Mouse (Mus musculus): Measurements from ENCODE around the gene Ccdc12. TPM values are rescaled to one million over a fixed set of nuclear protein-coding genes. Genes with fewer than 3 reads are reported as not detected.

Gene Ccdc12
- polyA plus RNA-seq (2012; rRNA removed): 82.1 and 85.3 TPM in 2 replicates

DNA sequence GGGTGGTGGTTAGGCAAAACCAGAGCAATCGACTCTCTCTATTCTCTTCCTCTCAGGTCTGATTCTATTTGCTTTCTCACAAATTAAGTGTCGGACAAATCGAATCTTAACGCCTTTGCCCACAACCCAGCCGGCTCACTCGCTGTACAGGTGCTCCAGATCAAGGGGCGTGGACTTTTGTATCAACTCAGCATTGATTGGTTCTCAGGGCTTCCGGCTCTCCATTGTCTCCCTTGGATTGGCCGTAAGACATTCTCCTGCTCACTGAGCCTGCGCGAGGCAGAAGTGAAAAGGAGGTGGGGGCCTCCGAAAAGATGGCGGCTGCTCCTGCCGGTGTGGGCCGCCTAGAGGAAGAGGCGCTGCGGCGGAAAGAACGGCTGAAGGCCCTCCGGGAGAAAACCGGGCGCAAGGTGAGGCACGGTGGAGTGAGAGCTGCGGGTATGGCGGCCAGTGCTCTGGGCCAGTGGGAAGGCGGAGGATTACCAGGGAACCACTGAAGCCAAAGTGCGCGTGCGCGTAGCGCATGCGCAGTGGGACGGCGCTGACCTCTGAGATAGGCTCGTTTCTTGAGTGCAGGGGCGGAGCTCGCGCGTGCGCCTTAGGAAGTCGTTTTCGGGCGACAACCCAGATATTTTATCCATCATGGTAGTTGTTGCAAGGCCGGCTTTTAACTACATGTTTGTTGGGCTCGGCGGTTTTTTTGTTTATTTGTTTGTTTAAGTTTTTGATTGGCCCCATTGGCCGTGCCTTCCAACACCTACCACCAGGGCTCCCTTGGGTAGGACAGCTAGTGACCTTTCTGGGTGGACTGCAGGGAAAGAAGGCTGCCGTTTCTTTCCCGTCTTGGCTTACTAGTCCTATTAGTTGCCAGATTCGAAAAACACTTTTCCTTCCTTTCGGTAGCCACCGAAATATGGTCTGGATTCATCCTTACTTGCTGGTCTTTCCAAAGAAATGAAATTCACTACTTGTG is at the start of gene Ccdc12:
TSS of gene Ccdc12 (plus strand) at position 255 of the 973 bp plus-strand sequence.

DNA sequence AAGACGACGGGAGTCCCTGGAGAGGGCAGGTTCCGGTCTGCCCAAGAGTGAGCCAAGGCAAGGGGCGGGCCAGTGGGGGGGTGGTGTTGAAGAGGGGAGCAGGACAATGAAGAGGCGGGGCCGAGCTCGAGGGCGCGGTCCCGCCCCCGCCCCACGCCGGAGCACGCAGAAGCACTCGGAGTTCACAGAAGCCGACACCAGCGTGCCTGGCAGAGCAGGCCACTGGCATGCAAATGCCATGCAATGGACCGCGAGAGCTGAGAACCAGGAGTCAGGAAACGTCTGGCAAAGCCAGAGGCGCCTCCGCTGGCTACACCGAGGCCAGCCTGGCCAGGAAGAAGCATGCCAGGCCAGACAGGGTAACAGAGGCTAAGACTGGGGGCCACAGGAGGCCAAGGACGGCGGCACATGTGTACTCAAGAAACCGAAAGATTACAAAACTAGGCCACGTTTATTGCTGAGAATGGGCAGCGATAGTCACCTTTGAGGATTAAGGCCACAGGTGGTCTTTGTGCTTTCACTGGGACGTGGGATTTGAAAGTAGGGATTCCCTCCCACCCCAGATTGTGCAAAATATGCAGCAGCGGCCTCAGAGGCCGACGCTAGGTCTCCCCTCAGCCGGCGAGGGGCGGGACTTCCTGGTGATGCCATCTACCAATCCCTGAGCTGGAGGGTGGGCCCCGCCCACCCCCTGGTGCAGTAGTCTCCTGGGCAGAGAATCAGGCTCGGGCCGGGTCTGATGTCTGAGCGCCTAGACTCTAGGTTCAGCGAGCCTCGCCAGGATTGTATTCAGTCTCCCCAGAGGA is 31.7 kb upstream of the Ccdc12 start, which contains the start of gene Nradd:
TSS of gene Nradd (minus strand) at position 92 of the 806 bp plus-strand sequence.

DNA sequence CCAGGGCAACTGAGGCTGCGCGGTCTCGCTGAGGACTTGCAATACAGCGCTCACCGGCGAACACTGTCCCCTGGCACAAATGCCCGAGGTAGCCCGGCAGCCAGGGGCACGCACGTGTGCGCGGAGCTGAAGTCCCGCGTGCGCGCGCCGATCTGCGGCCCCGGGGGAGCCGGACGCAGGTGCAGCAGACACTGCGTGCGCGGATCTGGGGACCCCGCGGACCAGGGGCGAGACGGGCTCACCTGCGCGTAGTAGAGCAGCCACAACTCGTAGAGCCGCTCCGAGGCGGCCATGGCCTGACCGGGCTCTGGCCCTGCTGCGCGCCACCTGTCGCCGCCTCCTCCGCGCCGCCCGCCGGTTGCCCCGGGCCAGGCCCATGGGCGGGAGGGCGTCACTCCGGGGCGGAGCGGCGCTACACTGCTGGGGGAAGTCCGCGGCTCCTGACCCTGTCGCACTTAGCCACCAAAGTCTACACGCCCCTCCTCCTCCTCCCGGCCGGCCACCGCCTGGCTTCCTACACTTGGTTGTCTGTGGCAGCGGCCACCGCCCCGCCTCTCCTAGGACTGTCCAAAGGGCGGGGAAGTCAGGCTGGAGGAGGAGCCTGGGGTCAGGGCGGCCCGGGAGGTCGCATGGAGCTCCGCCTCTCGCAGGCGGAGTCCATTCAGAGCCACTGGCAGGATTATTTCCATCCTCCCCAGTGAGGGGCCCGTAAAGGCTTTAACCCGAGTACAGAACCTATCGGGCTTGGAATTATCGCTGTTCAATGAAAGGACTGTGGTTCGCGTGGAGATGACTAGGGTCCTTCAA is 2.4 kb upstream of the Ccdc12 start, which contains the start of gene Nbeal2:
TSS of gene Nbeal2 (minus strand) at position 507 of the 807 bp plus-strand sequence.

DNA sequence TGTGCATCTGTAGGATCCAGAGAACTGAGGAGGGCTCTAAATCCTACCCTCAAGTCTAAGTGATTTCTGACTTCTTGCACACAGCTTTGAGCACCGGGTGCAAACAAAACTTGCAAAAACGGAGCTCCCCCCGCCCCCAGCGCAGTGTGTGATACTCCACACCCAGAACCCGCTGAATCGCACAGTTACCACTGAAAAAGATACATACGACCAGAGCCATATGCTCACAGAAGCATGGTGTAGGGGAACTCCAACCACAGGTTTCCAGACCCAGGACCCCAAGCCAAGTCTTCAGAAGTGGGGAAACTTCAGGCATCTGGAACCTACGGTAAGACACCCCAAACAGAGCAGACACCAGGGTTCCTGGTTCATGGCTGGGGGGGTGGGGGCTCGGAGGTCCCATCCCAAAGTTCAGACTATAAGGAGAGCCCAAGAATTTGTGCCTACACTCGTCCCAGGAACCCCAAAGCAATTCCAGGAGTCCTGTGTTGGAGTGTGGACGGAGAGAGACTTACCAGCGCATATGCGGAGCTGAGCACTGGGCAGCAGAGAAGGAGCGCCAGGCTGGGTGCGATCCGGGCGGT is 85.5 kb downstream of the Ccdc12 start, which contains the start of gene Myl3:
TSS of gene Myl3 (plus strand) at position 151 of the 584 bp plus-strand sequence.

DNA sequence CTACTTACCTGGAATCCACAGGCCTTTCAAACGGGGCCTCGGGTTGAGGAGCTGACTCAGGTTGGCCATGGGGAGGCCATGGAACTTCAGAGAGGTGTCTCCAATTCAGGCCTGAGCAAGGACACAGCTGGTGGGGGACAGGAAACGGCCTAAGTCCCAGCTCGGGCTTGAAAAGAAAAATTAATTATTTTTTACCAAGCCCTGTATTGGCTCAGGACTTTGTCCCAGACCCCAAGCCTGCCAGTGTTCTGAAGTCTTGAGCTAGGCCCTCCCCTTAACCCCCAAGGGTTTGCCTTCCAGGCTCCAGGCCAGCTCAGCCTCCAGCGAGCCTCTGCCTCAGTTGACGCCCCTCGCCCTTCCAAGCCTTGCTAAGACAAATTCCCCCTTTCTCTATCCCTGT is 90.7 kb downstream of the Ccdc12 start, which contains the start of gene Pth1r:
TSS of gene Pth1r (minus strand) at position 185 of the 400 bp plus-strand sequence.

Other genes starting within 250 kb of the Ccdc12 start
- 35.1 and 41.8 TPM in 2 replicates for gene Ptpn23, start 248.3 kb upstream of the Ccdc12 start, polyA plus RNA-seq (2012; rRNA removed)
- gene Ngp, start 236.8 kb upstream of the Ccdc12 start, polyA plus RNA-seq (2012; rRNA removed): 0.21 and 1.4 TPM in 2 replicates
- 48.6 and 48.9 TPM in 2 replicates for gene Klhl18, start 179.8 kb upstream of the Ccdc12 start, polyA plus RNA-seq (2012; rRNA removed)
- 3.6 and 4.3 TPM in 2 replicates for gene Kif9, start 179.5 kb upstream of the Ccdc12 start, polyA plus RNA-seq (2012; rRNA removed)
- gene Setd2, start 123.9 kb upstream of the Ccdc12 start, polyA plus RNA-seq (2012; rRNA removed): 77.3 and 80.6 TPM in 2 replicates
- 24.7 and 27.6 TPM in 2 replicates for gene Nradd, start 32.1 kb upstream of the Ccdc12 start, polyA plus RNA-seq (2012; rRNA removed)
- 16.4 and 16.6 TPM in 2 replicates for gene Nbeal2, start 2.3 kb upstream of the Ccdc12 start, polyA plus RNA-seq (2012; rRNA removed)
- 0.73 and 8.6 TPM in 2 replicates for gene Myl3, start 85.4 kb downstream of the Ccdc12 start, polyA plus RNA-seq (2012; rRNA removed)
- gene Pth1r, start 90.6 kb downstream of the Ccdc12 start, polyA plus RNA-seq (2012; rRNA removed): 15.0 and 20.5 TPM in 2 replicates
- gene Prss42, start 141.7 kb downstream of the Ccdc12 start, polyA plus RNA-seq (2012; rRNA removed): not detected in 2 replicates
- not detected in 2 replicates for gene Prss44, start 157.5 kb downstream of the Ccdc12 start, polyA plus RNA-seq (2012; rRNA removed)
- 0.03 TPM in 1 of 2 replicates, not detected in the other for gene Prss43, start 170.2 kb downstream of the Ccdc12 start, polyA plus RNA-seq (2012; rRNA removed)
- gene Prss45, start 178.1 kb downstream of the Ccdc12 start, polyA plus RNA-seq (2012; rRNA removed): 0.14 TPM in 1 of 2 replicates, not detected in the other
- gene Prss46, start 188.0 kb downstream of the Ccdc12 start, polyA plus RNA-seq (2012; rRNA removed): 0.07 TPM in 1 of 2 replicates, not detected in the other
- gene Prss50, start 201.5 kb downstream of the Ccdc12 start, polyA plus RNA-seq (2012; rRNA removed): 0.18 and 0.27 TPM in 2 replicates
- gene Als2cl, start 223.4 kb downstream of the Ccdc12 start, polyA plus RNA-seq (2012; rRNA removed): 4.0 and 5.5 TPM in 2 replicates
- 3.4 and 4.6 TPM in 2 replicates for gene Tmie, start 223.6 kb downstream of the Ccdc12 start, polyA plus RNA-seq (2012; rRNA removed)